Mouse (Mus musculus): ENCODE results near the gene Gm17087. TPM values are rescaled to one million over a fixed set of nuclear protein-coding genes. Genes with fewer than 3 reads are reported as not detected.

The Gm17087 gene
- total RNA-seq, 1 experiment from 2014 or later, result not detected

- no peak for DNase-seq
Measured at GRCm38 (mm10) chr17:8541974-8542538, 24.7 kb downstream of the Gm17087 start.

- peak; percentile 45 for DNase-seq
Measured at GRCm38 (mm10) chr17:8538102-8538501, 28.6 kb downstream of the Gm17087 start.

GRCm38 (mm10) chr17:8536522-8536921 is 30.2 kb downstream of the Gm17087 start:
- DNase-seq, result peak; percentile 17

DNA sequence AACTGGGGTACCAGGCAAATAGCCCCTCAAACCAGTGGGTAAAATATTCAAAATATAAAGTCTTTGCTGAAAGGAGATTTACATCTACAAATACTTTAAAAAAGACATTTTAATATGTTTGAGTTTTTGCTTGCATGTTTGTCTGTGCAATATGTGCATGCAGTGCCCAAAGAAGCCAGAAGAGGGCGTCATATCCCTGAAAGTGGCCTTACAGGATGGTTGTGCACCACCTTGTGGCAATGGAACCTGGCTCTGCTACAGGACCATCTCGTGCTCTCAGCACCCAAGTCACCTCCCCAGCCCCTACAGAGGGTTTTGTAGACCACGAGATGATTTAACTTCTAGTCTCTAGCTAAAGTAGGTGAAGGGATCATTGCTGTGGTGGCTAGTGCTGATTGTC is 32.9 kb downstream of the Gm17087 start:
- peak; percentile 57 for DNase-seq

- DNase-seq, result no peak
Measured at GRCm38 (mm10) chr17:8532609-8533008, 34.1 kb downstream of the Gm17087 start.

- no peak for DNase-seq
Measured at GRCm38 (mm10) chr17:8528641-8529040, 38.1 kb downstream of the Gm17087 start.

- no peak for DNase-seq
Measured at GRCm38 (mm10) chr17:8526815-8527261, 39.9 kb downstream of the Gm17087 start.

GRCm38 (mm10) chr17:8525971-8526740 is 40.6 kb downstream of the Gm17087 start:
- DNase-seq, result peak; percentile 41

DNA sequence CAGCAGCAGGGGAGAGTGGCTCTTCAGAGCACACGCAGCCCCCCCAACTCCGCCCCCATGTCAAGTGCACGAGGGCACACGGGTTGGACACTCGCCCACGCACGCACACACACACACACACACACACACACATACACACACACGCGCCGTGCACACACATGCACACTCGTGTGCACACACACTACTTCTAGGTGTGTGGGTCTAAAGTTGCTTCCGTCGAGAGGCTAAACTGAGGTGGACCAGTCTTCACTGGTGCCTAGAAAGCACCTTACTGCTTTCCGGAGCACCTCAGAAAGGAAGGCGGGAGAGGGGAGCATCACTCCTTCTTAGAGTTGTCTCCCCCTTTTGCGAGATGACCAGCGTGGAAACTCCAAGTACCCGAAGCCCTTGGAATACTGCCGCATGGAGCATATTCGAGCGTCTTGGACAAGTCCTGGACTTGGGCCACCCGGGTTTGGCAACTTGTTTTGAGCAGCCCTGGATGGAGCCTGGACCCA is 41.5 kb downstream of the Gm17087 start, which contains the start of gene Pde10a:
Gene Pde10a, plus strand, starts transcription at position 148 of the 497 bp plus-strand sequence.
- peak; percentile 47 for DNase-seq

DNA sequence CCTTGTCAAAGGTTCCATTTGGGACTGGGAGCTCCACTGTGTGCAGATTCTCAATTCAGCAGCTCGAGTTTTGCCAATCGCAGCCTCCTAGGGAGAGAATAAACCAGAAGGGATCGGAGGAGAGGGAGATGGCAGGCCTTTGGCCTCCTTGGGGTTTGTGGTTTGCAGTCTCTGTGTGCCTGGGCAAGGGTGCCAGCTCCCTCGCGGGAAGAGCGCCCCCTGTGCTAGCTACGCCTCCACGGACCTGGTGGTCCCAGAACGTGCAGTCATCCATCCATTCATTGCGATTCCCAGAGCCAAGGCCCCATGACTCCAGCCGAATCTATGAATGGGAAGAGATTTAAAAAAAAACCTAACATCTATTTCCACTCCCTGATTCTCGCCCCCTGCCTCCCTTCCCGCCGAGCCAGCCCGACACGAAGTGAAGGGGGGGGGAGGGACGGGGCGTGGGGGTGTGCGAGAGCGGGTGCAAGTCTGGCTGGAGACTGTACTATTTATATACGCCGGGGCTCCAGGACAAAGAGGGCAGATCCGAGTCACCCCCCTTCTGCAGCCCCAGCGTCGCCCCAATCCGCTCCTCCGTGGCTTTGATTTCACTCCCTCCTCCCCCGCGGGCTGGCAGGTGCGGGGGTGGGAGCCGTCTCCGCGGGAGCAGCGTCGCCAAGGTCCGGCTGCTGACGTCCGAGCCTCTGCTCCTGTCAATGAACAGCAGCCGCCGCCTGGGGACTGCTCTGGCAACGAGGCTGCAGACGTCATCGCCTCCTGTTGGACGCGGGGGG is 42.2 kb downstream of the Gm17087 start:
- peak; percentile 94 for DNase-seq

- DNase-seq, result peak; percentile 29
Measured at GRCm38 (mm10) chr17:8523986-8524385, 42.8 kb downstream of the Gm17087 start.

GRCm38 (mm10) chr17:8516006-8516405 is 50.7 kb downstream of the Gm17087 start:
- DNase-seq, result no peak

Other genes starting within 250 kb of the Gm17087 start
- 0.33 and 0.41 TPM in 2 replicates for gene Prr18, start 229.5 kb downstream of the Gm17087 start, total RNA-seq (2021)
- not detected in 2 replicates for gene T2, start 211.0 kb downstream of the Gm17087 start, total RNA-seq (2021)
- not detected in 2 replicates for gene T, start 132.5 kb downstream of the Gm17087 start, total RNA-seq (2021)
- 25.0 and 33.0 TPM in 2 replicates for gene Pde10a, start 41.6 kb downstream of the Gm17087 start, total RNA-seq (2021)

All from adrenal gland, postnatal 14 days (tissue).